Mouse (Mus musculus) midbrain, postnatal 0 days (tissue): Measurements from ENCODE around the gene Ankrd2. TPM values are rescaled to one million over a fixed set of nuclear protein-coding genes. Genes with fewer than 3 reads are reported as not detected.

Experiments used
- ATAC-seq: fragments of 200-750 bp; cut with Nextera tagmentation; 2 replicates; pipeline ENCODE4 v1.8.0; 2017; ENCODE audit warnings: moderate number of reproducible peaks, mild to moderate bottlenecking, moderate TSS enrichment, moderate library complexity; ENCODE audit not compliant: low FRiP score
- DNase-seq: peaks from one replicate; pipeline ENCODE4 v3.0.0-alpha.2; 2015; ENCODE audit warnings: low spot score
- H3K27ac ChIP-seq: fragments of 300-500 bp; sonication (generic); 2 replicates; pipeline ENCODE4 v1.5.1; 2014; ENCODE audit warnings: low read depth, mild to moderate bottlenecking, low read length, mixed read lengths
- H3K27me3 ChIP-seq: fragments of 300-500 bp; sonication (generic); 2 replicates; pipeline ENCODE4 v1.6.1; 2014; ENCODE audit warnings: low read length, control low read depth, mixed read lengths; ENCODE audit not compliant: insufficient read depth
- H3K36me3 ChIP-seq: fragments of 300-500 bp; sonication (generic); 2 replicates; pipeline ENCODE4 v1.6.1; 2014; ENCODE audit warnings: low read length, control low read depth, mixed read lengths; ENCODE audit not compliant: insufficient read depth
- H3K4me1 ChIP-seq: fragments of 300-500 bp; sonication (generic); 2 replicates; pipeline ENCODE4 v1.6.1; 2014; ENCODE audit warnings: mild to moderate bottlenecking, control low read depth, antibody characterized with exemption, low read length, mixed read lengths; ENCODE audit not compliant: insufficient read depth
- H3K4me2 ChIP-seq: fragments of 300-500 bp; sonication (generic); 2 replicates; pipeline ENCODE4 v1.6.1; 2014; ENCODE audit warnings: low read depth, mild to moderate bottlenecking, low read length, mixed read lengths; ENCODE audit not compliant: poor library complexity, severe bottlenecking
- H3K4me3 ChIP-seq: fragments of 300-500 bp; sonication (generic); 2 replicates; pipeline ENCODE4 v1.5.1; 2014; ENCODE audit warnings: low read depth, mild to moderate bottlenecking, low read length, moderate library complexity
- H3K9ac ChIP-seq: fragments of 300-500 bp; sonication (generic); replicated peaks from 2 replicates; pipeline ENCODE4 v1.6.1; 2014; ENCODE audit warnings: mild to moderate bottlenecking, low read length, moderate library complexity, mixed read lengths; ENCODE audit not compliant: poor library complexity, severe bottlenecking
- H3K9me3 ChIP-seq: fragments of 300-500 bp; sonication (generic); 2 replicates; pipeline ENCODE4 v1.6.1; 2016; ENCODE audit warnings: low read length, control low read depth
- CTCF ChIP-seq: IDR thresholded peaks from 2 replicates; pipeline ENCODE4 v1.5.1; 2016; ENCODE audit warnings: antibody characterized with exemption, mild to moderate bottlenecking
- WGBS: fragments of 180-500 bp; shearing (Covaris S2); extraction: QIAGEN DNeasy Blood & Tissue Kit; methylation state at CpG from one replicate; pipeline ENCODE4 v1.1.7; 2014; 5-methylcytosine and 5-hydroxymethylcytosine counted together
- polyA plus RNA-seq: library from polyadenylated mRNA; unstranded; fragments of >200 nt; fragmentation: Nextera tagmentation; extraction: Ambion mirVana; gene quantifications from 2 replicates; pipeline ENCODE4 v1.2.1, GENCODE M21; 2015
- total RNA-seq: library from RNA; depleted of rRNA; stranded (reverse); fragments of >200 nt; gene quantifications from 2 replicates; pipeline ENCODE4 v1.2.3, GENCODE M21; 2014

Ankrd2 gene
- total and polyA plus RNA-seq, 2 experiments from 2014 or later: 0.71 to 2.4 TPM

DNA sequence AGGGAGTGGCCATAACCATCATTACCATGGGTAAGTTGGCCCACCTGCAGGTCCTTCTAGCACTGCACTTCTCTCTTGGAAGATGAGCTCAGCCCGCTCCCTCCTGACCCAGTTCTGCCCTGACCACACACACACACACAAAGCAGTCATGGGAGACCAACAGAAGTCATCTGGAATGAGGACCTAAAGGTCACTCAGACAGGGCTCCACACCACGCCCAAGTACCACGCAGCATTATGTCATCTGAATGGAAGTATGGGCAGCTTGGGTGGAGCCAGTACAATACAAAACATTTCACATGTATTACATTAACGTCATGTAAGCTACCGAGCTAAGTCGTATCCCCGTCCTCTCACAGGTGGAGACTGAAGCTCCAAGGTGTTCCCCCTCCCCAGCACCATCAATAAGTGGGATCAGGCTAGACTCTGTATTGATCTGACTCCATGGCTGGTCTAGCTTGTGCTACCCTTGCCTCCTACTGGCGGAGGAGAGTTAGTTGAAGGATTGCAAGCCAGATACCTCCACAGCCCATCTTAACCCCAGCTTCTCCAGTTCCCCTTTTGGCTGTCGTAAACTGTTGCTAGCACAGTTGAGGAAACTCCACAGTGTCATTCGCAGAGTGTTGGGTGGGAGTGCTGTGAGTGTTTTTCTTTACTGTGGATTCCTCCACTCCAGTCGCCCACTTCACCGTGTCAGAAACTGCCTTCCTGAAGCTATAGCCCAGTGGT, 34.4 kb upstream of the Ankrd2 start:
- no peak overlapping the region for H3K9ac ChIP-seq
- WGBS: 93% methylated on average over 12 of the region's 12 CpGs

DNA sequence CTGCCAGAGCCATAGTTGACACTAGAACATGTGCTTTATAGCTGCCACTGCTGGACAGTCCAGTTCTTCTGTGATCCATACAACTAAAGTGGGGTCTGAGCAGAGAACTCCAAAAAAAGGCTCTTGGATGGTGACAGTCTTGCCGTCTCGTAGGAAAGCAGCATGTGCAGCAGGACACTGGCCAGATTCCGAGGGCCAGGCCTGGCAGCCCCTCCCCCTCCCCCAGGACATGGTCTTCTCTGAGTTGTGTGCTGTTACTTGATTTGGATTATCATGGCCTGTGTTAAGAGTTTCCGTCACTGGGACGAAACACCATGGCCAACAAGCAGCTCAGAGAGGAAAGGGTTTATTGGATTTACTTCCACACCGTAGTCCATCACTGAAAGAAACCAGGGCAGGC, 31.5 kb upstream of the Ankrd2 start:
- H3K9ac ChIP-seq: no peak overlapping the region
- no peak for TF ChIP-seq CTCF
- no peak overlapping the region for H3K4me3 ChIP-seq
- H3K36me3 ChIP-seq: no peaks in the 10 kb centered on the region
- no peaks in the 10 kb centered on the region for H3K4me1 ChIP-seq
- H3K9me3 ChIP-seq: no peaks in the 10 kb centered on the region
- no peak for DNase-seq
- WGBS: 73% methylated on average over 6 of the region's 6 CpGs
- no peak overlapping the region for H3K4me2 ChIP-seq
- ATAC-seq: no peak
- no peaks in the 10 kb centered on the region for H3K27me3 ChIP-seq
- H3K27ac ChIP-seq: no peak overlapping the region

More for the DNA sequence above, 34.4 kb upstream of the Ankrd2 start:
- no peak for ATAC-seq
- H3K27me3 ChIP-seq: no peaks in the 10 kb centered on the region
- H3K9me3 ChIP-seq: no peaks in the 10 kb centered on the region
- H3K4me2 ChIP-seq: no peak overlapping the region
- no peak overlapping the region for H3K27ac ChIP-seq
- no peak for TF ChIP-seq CTCF
- no peaks in the 10 kb centered on the region for H3K36me3 ChIP-seq
- H3K4me1 ChIP-seq: no peaks in the 10 kb centered on the region
- no peak overlapping the region for H3K4me3 ChIP-seq
- DNase-seq: no peak

DNA sequence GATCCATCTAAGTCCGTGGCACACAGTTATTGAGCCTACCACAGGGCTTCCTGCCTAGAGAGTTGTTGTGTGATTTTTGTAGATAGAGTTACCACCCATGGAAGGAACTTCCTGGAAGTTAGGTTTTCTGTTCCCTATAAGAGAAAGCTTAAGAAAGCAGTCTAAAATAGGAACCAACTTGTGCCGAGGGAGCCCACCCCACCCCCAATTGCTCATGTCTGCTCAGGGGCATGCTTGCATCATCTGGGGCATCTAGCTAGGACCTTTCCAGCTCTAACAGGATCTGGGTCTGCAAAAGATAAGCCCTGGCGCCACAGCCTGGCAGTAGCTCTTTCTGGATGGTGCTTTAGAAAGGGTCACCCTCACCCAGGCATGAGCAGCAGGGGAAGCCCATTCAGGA, 30.2 kb upstream of the Ankrd2 start:
- no peak for DNase-seq
- H3K36me3 ChIP-seq: no peaks in the 10 kb centered on the region
- no peak for TF ChIP-seq CTCF
- H3K9me3 ChIP-seq: no peaks in the 10 kb centered on the region
- H3K27ac ChIP-seq: no peak overlapping the region
- 84% methylated on average over 3 of the region's 3 CpGs for WGBS
- H3K4me3 ChIP-seq: no peak overlapping the region
- H3K27me3 ChIP-seq: no peaks in the 10 kb centered on the region
- H3K9ac ChIP-seq: no peak overlapping the region
- no peak overlapping the region for H3K4me2 ChIP-seq
- ATAC-seq: no peak
- no peaks in the 10 kb centered on the region for H3K4me1 ChIP-seq

DNA sequence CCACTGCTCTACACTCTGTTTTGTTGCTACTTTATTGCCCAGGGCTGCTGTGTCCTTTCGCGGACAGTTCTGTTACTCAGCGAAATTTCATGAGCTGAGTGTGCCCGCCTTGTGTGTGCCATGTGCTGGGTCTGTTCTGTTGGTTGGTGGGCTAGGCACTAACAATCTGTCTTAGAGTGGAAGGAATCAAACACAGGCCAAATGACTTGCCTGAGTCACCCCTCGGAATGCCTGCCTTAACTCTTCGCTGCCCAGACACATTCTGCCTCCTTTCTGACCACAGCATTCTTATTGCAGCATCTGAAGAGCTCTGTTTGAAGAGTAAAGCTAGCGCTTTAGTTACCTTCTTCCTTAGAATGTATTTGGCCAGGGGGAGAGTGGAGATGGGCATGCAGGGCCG, 29.2 kb upstream of the Ankrd2 start:
- H3K4me1 ChIP-seq: no peaks in the 10 kb centered on the region
- DNase-seq (no peak), ATAC-seq (no peak)
- H3K27me3 ChIP-seq: no peaks in the 10 kb centered on the region
- no peaks in the 10 kb centered on the region for H3K9me3 ChIP-seq
- H3K4me2 ChIP-seq: no peak overlapping the region
- H3K27ac ChIP-seq: no peak overlapping the region
- no peaks in the 10 kb centered on the region for H3K36me3 ChIP-seq
- H3K4me3 ChIP-seq: no peak overlapping the region
- TF ChIP-seq CTCF: no peak
- H3K9ac ChIP-seq: no peak overlapping the region
- 79% methylated on average over 8 of the region's 8 CpGs for WGBS

DNA sequence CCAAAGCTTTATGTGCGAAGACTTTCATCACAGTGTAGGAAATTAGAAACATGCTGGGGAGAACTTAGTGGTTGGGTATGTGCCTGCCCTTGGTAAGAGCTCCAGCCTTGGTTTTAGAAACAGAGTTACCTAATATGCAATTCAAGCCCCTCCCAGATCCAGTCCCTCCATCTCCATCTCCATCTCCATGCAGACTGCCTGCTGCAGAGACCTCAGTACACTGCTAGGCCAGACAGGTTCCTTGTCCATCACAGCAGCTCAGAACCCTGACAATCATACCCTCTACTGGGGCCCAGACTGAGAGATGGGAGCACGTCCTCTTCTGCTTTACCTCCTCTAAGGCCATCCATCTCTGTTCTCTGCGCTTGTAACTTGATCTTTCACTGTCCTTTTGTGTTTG, 27.2 kb upstream of the Ankrd2 start:
- no peaks in the 10 kb centered on the region for H3K36me3 ChIP-seq
- TF ChIP-seq CTCF: no peak
- no peak overlapping the region for H3K9ac ChIP-seq
- 72% methylated on average over 3 of the region's 3 CpGs for WGBS
- no peak overlapping the region for H3K27ac ChIP-seq
- no peaks in the 10 kb centered on the region for H3K27me3 ChIP-seq
- H3K9me3 ChIP-seq: no peaks in the 10 kb centered on the region
- no peak overlapping the region for H3K4me2 ChIP-seq
- no peaks in the 10 kb centered on the region for H3K4me1 ChIP-seq
- H3K4me3 ChIP-seq: no peak overlapping the region
- ATAC-seq: no peak
- no peak for DNase-seq

DNA sequence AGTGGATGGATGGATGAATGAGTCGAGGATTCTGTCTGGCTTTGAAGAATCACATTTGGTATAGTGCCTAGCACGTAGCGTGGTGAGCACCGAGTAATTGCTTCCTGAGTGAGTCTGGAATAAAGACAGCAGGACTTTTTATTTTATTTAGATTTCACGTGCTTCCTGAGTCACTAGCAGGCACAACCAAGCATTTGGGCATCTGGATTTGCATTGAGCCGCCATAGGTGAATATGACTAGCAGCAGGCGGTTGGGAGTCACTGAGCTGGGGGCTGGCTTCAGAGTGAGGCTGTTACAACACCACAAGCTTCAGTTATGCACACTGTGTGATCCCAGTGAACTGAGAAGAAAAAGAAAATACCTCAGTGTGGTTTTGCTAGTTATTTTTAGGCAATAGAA, 26.7 kb upstream of the Ankrd2 start:
- no peaks in the 10 kb centered on the region for H3K27me3 ChIP-seq
- H3K9ac ChIP-seq: no peak overlapping the region
- DNase-seq (no peak), ATAC-seq (no peak)
- no peak overlapping the region for H3K4me2 ChIP-seq
- no peak overlapping the region for H3K4me3 ChIP-seq
- no peak for TF ChIP-seq CTCF
- no peak overlapping the region for H3K27ac ChIP-seq
- WGBS: 69% methylated on average over 7 of the region's 7 CpGs
- no peaks in the 10 kb centered on the region for H3K36me3 ChIP-seq
- H3K4me1 ChIP-seq: no peaks in the 10 kb centered on the region
- no peaks in the 10 kb centered on the region for H3K9me3 ChIP-seq
